Mouse (Mus musculus) CD4-positive naive resting alpha-beta T cell, adult 57 days (primary cell): ENCODE measurements around the gene Rnf103. TPM values are rescaled to one million over a fixed set of nuclear protein-coding genes. Genes with fewer than 3 reads are reported as not detected.

ENCODE experiments used
- total RNA-seq: library from RNA; stranded (reverse); gene quantifications from one replicate; pipeline ENCODE4 v1.2.4, GENCODE M21; 2023

Rnf103 gene
- 50.4 TPM for total RNA-seq

DNA sequence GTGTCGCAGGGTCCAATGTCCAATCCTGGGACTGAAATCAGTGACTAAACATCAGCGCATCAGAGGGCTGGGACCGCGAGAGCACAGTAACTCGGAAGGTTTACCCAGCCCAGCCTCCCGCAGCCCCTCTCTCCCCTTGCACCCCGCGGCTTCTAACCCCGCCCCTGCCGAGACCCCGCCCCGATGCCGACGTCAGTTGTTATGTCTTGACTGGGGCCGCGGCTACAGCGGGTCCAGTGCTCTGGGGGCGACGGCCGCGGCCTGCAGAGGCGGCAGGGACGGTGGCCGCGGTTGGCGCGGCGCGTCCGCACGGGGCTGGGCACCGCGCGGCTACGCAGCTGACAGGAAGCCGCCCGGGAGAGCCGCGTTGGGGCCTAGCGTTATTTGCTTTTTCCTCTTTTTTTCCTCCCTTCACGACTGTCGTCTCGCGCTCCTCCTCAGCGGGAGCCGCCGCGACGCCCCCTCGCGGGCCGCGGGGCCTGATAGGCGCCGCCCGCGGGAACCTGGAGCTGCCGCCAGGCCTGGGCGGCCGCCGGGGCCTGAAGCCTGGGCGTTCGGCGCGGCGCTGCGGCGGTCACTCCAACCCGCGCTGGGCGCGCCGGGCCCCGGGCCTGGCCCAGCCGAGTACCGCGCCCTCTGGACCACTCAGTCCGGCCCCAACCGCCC lies at the start of gene Rnf103:
Gene Rnf103, plus strand, starts transcription at position 220 of the 666 bp plus-strand sequence.

GRCm38 (mm10) chr6:71543686-71544499 lies 50.2 kb downstream of the Rnf103 start, which contains the start of gene Chmp3:
Chmp3 (plus strand) TSS chr6:71543797.

Other genes starting within 250 kb of the Rnf103 start
- 33.3 TPM for gene Krcc1, start 222.2 kb upstream of the Rnf103 start, total RNA-seq
- not detected for gene Smyd1, start 171.7 kb upstream of the Rnf103 start, total RNA-seq
- gene Cd8b1, start 171.1 kb upstream of the Rnf103 start, total RNA-seq: 10.6 TPM
- gene Cd8a, start 120.5 kb upstream of the Rnf103 start, total RNA-seq: 4.0 TPM
- 71.3 TPM for gene Rmnd5a, start 53.3 kb upstream of the Rnf103 start, total RNA-seq
- gene Chmp3, start 49.9 kb downstream of the Rnf103 start, total RNA-seq: 51.6 TPM
- 145 TPM for gene Kdm3a, start 139.1 kb downstream of the Rnf103 start, total RNA-seq
- 0.15 TPM for gene Reep1, start 213.7 kb downstream of the Rnf103 start, total RNA-seq